Mouse (Mus musculus) thymus, postnatal 25 days (tissue): ENCODE measurements around the gene Car9.

Experiments
- DNase-seq: peaks from one replicate; pipeline ENCODE4 v3.0.0; 2022

Car9 gene

GRCm38 (mm10) chr4:43496587-43496986 lies 10.2 kb upstream of the Car9 start:
- no peak for DNase-seq

GRCm38 (mm10) chr4:43497405-43497804 lies 9.4 kb upstream of the Car9 start:
- DNase-seq, result no peak

GRCm38 (mm10) chr4:43497946-43498345 lies 8.8 kb upstream of the Car9 start:
- no peak for DNase-seq

DNA sequence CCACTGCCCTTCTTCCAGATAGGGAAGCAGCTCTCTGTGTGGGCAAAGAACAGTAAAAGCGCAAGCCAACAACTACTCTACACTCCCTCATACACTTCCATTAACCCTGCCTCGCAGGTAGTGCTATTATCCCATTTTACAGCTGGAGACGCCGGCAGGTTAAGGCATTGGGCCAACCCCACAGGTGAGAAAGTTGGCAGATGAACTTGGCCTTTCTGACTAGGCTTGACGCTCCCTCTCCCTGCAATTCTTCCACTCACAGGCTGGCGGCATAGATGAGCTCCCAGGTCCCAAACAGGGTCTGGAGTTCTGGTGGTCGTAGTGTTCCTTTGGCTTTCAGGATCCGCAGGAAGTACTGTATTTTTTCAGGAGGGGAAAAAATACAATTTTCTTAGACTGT lies 7.8 kb upstream of the Car9 start:
- DNase-seq, result peak; percentile 70

GRCm38 (mm10) chr4:43499407-43500333 lies 7.1 kb upstream of the Car9 start, which contains the start of gene Arhgef39:
TSS of gene Arhgef39 (minus strand) at chr4:43499695.
- DNase-seq, result peak; percentile 82

DNA sequence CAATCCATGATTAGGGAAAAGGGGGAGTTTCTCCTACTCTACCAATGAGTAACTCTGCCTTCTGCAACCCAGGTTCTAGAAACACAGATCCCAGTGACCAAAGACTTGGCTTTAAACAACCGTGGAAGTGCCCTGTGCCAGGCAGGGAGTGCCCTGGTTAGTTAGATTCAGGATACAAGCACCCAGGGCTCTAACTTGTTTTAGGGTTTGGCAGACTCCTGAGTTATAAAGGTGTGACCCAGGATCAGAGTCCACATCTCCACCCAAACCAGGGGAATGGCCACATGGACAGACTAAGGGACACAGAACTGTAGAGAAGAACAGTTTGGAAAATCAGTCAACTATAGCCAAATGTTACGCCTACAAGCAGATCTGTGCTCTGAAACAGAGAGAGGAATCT lies 3.7 kb upstream of the Car9 start:
- no peak for DNase-seq

DNA sequence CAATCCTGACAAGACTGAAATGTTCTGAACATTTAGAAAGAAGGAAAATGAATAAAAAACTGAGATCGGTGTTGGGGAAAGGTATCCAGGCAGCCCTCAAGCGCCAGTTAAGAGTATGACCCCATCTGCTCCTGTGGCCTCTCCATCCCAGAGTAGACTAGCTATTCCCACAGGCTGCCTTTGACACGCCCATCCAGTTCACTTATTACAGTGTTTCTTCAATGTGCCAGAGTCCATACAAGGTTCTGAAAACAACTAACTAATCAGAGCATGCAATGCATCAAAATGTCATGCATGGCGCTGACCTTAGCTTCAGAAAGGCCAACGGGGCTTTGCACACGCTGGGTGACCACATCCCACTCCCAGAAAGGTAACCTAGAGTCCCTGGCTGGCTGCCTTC lies 3.3 kb upstream of the Car9 start:
- no peak for DNase-seq

DNA sequence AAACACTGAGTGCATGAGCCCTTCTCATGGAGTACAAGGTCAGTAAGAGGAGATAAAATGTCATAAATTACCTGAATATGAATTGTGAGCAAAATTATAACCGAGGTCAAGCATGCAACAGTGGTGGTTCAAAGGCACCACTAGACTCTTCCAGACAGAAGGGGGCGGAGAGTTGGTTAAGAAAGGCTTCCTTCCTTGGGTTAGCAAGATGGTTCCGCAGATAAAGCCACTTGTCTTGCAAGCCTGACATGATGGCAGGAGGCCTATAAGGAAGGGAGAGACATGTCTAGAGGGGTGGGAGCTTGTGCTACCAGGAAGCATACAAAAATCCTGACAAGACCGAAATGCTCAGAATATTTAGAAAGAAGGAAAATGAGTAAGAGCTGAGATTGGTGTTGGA lies 2.5 kb upstream of the Car9 start:
- DNase-seq, result no peak

DNA sequence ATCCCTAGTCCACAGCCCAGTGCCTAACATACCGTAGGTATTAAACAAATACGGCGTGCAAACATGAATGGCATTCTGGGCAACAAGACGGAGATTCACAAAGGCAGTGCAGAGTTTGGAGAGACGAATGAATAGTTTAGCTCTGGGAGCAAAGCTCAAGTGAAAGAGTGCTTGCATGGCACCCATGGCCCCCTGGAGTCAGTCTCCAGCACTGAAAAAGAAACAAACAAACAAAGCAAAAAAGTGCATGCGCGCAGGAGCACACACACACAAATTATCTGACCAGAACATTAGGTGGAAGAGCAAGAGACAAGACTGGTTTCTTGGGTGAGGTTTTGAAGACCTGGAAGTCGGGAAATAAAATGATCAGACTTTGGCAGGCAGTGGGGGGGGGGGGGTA lies 692 bp upstream of the Car9 start:
- DNase-seq, result no peak

GRCm38 (mm10) chr4:43507938-43508665 lies 1.3 kb downstream of the Car9 start:
- DNase-seq, result no peak

DNA sequence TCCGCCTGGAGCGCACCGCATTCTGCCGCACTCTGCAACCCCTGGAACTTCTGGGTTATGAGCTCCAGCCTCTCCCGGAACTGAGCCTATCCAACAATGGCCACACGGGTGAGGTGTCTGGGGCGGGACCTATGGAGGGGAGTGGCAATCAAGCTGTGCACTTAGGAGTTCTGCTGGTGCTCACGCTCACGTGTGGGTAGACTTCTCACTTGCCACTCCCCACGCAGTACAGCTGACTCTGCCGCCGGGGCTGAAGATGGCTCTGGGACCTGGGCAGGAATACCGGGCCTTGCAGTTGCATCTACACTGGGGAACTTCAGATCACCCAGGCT lies 1.9 kb downstream of the Car9 start:
- DNase-seq, result peak; percentile 74

DNA sequence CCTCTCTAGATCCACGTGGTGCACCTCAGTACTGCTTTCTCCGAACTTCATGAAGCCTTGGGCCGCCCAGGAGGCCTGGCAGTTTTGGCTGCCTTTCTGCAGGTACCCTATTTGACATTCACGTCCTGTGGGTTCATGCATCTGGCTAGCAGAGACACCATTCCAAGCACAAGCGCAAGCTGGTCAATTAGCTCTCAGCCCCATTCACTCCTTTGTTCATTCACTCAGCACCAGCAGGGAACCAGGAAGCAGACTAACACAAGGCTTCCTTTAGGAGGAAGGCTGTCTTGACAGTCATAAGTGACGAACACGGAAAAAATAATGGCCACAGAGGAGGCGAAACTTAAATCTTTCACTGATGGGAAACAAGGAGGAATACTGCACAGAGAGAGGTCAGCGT lies 2.3 kb downstream of the Car9 start:
- no peak for DNase-seq

- DNase-seq, result no peak
Measured at GRCm38 (mm10) chr4:43511675-43512454, 5.1 kb downstream of the Car9 start.

DNA sequence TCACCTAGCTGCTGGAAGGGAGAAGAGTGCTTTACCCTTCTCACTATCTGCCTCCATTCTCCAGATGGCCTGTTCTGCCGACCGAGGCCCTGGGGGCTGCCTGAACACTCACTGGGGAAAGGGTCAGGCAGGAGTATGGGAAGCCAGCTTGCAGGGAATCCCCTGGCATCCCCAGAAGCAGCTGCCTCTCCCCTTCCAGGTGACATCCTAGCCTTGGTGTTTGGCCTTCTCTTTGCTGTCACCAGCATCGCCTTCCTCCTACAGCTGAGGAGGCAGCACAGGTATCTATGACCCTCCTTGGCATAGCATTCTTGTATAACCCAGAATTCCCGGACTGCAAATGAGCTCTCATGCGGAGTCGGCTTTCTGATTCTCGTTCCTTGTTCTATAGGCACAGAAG lies 5.9 kb downstream of the Car9 start:
- DNase-seq, result no peak

- no peak for DNase-seq
Measured at GRCm38 (mm10) chr4:43513300-43513699, 6.5 kb downstream of the Car9 start.

DNA sequence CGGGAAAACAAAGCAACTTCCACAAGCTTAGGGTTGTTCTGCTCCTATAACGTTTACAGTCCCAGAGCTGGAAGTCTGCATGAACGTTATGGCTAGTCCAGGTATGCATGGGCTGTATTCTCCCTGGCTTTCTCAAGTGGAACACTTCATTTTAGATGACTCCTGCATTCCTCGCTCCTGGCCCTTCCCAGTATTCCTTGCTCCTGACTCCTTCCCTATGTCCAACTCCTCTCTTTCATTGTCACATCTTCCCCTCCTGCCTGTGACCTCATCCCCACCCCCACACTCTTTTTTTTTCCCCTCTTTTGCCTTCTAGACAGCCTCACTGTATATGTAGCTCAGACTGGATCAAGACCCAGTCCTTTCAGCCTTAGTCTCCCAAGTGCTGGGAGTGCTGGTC lies 7.0 kb downstream of the Car9 start:
- DNase-seq, result no peak

DNA sequence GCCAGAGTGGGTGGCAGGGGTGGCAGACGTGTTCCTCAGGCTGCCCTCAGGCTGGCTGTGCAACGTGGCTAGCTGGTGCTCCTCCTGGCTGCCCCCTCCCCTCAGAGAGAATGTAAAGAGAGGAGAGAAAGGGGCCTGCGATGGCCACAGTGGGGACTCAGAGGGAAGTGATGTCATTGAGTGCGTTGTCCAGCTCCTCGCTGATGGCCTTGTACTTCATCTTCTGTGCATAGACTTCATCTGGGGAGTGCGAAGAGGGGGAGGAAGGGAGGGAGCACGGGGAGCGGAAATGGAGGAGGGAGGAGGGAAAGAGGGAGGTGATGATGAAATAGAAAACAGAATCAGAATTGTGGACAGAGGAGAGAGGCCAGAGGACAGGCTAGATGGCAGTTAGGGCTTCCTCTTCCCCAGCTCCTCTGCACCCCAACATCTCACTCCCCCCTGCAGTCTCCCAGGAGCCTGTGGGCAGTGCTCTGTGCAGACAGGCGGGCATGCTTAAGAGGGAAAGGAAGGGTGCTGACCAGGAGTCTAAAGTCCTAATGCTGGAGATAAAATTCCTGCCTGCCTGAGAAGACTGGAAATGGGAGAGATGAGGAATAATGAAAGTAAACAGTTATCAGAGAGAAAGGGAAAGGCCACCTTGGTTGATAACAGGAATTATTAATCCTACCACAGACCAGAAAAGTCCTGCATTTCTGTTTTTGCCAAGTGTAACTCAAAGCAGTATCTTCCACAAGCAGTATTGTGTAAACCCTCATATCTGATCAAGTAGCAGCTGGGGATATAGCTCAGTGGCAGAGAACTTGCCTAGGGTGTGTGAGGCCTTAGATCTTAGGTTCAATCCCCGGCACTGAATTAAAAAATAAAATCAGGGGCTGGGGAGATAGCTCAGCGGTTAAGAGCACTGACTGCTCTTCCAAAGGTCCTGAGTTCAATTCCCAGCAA lies 9.3 kb downstream of the Car9 start:
- no peak for DNase-seq

DNA sequence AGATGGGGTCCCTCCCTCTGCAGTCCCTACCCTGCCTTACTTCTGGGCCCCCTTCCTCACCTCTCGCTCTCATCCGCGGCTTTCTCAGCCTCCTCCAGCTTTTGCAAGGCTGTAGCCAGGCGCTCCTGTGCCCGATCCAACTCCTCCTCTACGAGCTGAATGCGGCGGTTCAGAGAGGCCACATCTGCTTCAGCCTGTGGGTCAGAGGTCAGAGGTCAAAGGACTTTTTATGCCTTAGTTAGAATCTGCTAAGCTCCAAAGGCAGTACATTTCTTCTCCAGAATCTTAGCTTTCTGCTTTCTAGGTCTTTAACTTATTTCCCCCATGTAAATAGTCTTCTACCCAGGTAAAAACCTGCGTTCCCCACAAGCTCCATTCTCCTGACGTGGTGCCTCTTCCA lies 12.8 kb downstream of the Car9 start:
- DNase-seq, result no peak

- DNase-seq, result peak; percentile 88
Measured at GRCm38 (mm10) chr4:43519956-43520355, 13.2 kb downstream of the Car9 start.

DNA sequence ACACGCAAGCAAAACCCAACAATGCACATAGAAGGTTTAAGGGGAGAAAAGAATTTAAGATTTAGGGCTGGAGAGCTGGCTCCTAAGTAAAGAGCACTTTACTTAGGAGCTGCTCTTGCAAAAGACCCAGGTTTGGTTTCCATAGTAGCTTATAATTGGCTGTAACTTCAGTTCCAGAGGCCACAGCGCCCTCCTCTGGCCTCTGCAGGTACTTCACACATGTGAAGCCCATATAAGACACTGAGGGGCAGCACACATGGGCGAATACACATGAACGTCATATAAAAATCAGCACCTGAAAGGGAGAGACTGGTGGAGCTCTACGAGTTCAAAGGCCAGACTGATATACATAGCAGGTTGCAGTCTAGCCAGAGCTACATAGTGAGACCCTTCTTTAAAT lies 21.1 kb downstream of the Car9 start:
- peak; percentile 44 for DNase-seq

- no peak for DNase-seq
Measured at GRCm38 (mm10) chr4:43528487-43528886, 21.7 kb downstream of the Car9 start.

DNA sequence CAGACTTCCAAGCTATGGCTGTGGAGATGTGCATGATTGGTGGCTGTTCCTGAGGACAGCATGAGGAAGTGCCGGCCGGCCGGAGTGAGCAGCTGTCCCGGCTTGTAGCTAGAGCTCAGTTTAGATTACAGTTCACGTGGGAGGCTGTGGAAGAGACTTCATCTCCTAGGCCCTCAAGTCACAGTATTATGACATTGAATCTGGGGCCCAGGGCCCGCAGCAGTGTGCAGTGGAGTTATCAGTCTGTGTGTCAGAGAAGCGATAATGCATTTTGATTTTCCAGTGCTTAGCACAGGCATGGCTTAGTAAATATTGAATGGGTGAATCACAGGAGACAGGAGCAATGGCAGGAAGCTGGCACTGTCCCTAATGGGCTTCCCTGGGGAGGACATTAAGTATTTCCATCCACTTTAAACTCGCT lies 23.3 kb downstream of the Car9 start:
- DNase-seq, result no peak
